ENCODE assay signal across 13 mouse cellular contexts in genomic region chr7:46650231-46650630, GRCm38 (mm10). TPM values are rescaled to one million over a fixed set of nuclear protein-coding genes. Genes with fewer than 3 reads are reported as not detected.
A peak's percentile ranks its signal among the peaks of the same experiment; 100 is the strongest.
DNase-seq lines count a peak whose midpoint lies in the region; ATAC-seq and TF ChIP-seq lines count a peak whose summit lies in the region.
"Not testable (repeated sequence)": the region's sequence is repeated elsewhere in the genome, so short reads cannot be mapped to it uniquely, and the experiment has no call there.
"Had no signal": no experiment of that assay in that cellular context is flagged by ENCODE, and none has a peak within 500 bp of the region (broad histone marks: within the 10 kb centered on the region; RNA-seq: fewer than 3 reads in every experiment).

No protein-coding gene starts in this region.

- ATAC-seq in hindbrain, embryonic 11.5 days (ENCODE audit: low FRiP score) = not testable (repeated sequence)
- peak; percentile 21; the same call in 1 of the 2 replicates for ATAC-seq in liver, postnatal 0 days

- H3K4me3 ChIP-seq in ES-E14 (ENCODE audit: insufficient read depth in 1 of 2, low read depth in 1 of 2, low read length in 2 of 2, poor library complexity in 1 of 2, severe bottlenecking in 1 of 2); hindbrain, embryonic 11.5 days (ENCODE audit: low read depth, low read length); liver, postnatal 0 days (ENCODE audit: low read depth, low read length): not testable (repeated sequence)

- not testable (repeated sequence) for H3K27ac ChIP-seq in ES-E14 (ENCODE audit: insufficient read depth, low read depth, low read length, poor library complexity, severe bottlenecking); hindbrain, embryonic 11.5 days (ENCODE audit: low read depth, low read length); liver, postnatal 0 days (ENCODE audit: low read depth)

- not testable (repeated sequence) for H3K4me1 ChIP-seq in ES-E14 (ENCODE audit: control insufficient read depth in 2 of 2, insufficient read depth in 2 of 2, low read length in 2 of 2, poor library complexity in 1 of 2); hindbrain, embryonic 11.5 days (replicated peaks; ENCODE audit: control insufficient read depth, insufficient read depth, low read length); liver, postnatal 0 days (ENCODE audit: insufficient read depth)

- H3K9me3 ChIP-seq in ES-E14 (ENCODE audit: control insufficient read depth, insufficient read depth, low read depth, low read length); hindbrain, embryonic 11.5 days (ENCODE audit: control insufficient read depth, low read length); liver, postnatal 0 days (ENCODE audit: low read length): not testable (repeated sequence)

- in situ Hi-C loops in ES-E14 (cut with MboI; ENCODE audit: low sequenced_read_pairs in 2 of 2, unreplicated experiment in 2 of 2) = not testable (repeated sequence)

- not testable (repeated sequence) for H3K9ac ChIP-seq in ES-E14 (ENCODE audit: insufficient read depth, low read depth, low read length, poor library complexity, severe bottlenecking); hindbrain, embryonic 11.5 days (ENCODE audit: low read depth, low read length); liver, postnatal 0 days (replicated peaks)

- not testable (repeated sequence) for H3K36me3 ChIP-seq in ES-E14 (ENCODE audit: control insufficient read depth, insufficient read depth, low read length, poor library complexity, severe bottlenecking); hindbrain, embryonic 11.5 days (ENCODE audit: control insufficient read depth, insufficient read depth, low read length); liver, postnatal 0 days (replicated peaks; ENCODE audit: insufficient read depth, low read length); splenic B cell, adult 2 months (ENCODE audit: control insufficient read depth, insufficient read depth, low read length, poor library complexity, severe bottlenecking)

- DNase-seq in 416B (ENCODE audit: low read depth) = peak; percentile 37
- DNase-seq in ES-E14 (ENCODE audit: low read depth, low spot score) = peak; percentile 28
- peak; percentile 46 for DNase-seq in ZHBTc4 (ENCODE audit: low read depth, low spot score)
- DNase-seq in embryo, embryonic 11 days = peak; percentile 61
- DNase-seq in hindbrain, embryonic 11.5 days (ENCODE audit: low spot score) = peak; percentile 17
- not testable (repeated sequence) for DNase-seq in liver, postnatal 0 days
- DNase-seq in splenic B cell, adult 2 months (ENCODE audit: low read depth, low spot score) = peak; percentile 18

- TF ChIP-seq EP300 in liver, postnatal 0 days (IDR thresholded peaks at IDR 0.05; ENCODE audit: low read depth) = not testable (repeated sequence)

- not testable (repeated sequence) for H3K27me3 ChIP-seq in hindbrain, embryonic 11.5 days (ENCODE audit: control insufficient read depth, insufficient read depth, low read length); liver, postnatal 0 days (ENCODE audit: insufficient read depth, low read length); splenic B cell, adult 2 months (ENCODE audit: control insufficient read depth, insufficient read depth, low read length, poor library complexity, severe bottlenecking)

- H3K4me2 ChIP-seq in hindbrain, embryonic 11.5 days (replicated peaks; ENCODE audit: low read depth, low read length); liver, postnatal 0 days (ENCODE audit: low read depth, low read length): not testable (repeated sequence)

- WGBS in hindbrain, embryonic 11.5 days = 50% methylated on average over 5 of the region's 5 CpGs
- WGBS in liver, postnatal 0 days (ENCODE audit: insufficient replicate concordance) = 38% methylated on average over 5 of the region's 5 CpGs

- not testable (repeated sequence) for TF ChIP-seq CTCF in liver, postnatal 0 days (IDR thresholded peaks at IDR 0.05; ENCODE audit: low read depth)

RNA-seq across cellular contexts. Expression of gene Sergef, which starts 10.6 kb away (rescaled TPM):
- 5.4 and 5.7 TPM in 2 replicates for total RNA-seq in ES-E14 (2012; rRNA removed)
- 14.4 and 16.0 TPM in 2 replicates for polyA plus RNA-seq in hindbrain, embryonic 11.5 days (2014; fragmentation: Nextera tagmentation; extraction: Ambion mirVana)
- 3.8 and 4.3 TPM in 2 replicates for polyA plus RNA-seq in liver, postnatal 0 days (2015; fragmentation: Nextera tagmentation; extraction: Ambion mirVana)

RNA-seq across cellular contexts. Expression of gene Tph1, which starts 22.1 kb away (rescaled TPM):
- total RNA-seq in ES-E14 (2012; rRNA removed) = 0.32 and 3.6 TPM in 2 replicates
- polyA plus RNA-seq in hindbrain, embryonic 11.5 days (2014; fragmentation: Nextera tagmentation; extraction: Ambion mirVana) = 0.61 TPM in 1 of 2 replicates, not detected in the other
- not detected in 2 replicates for polyA plus RNA-seq in liver, postnatal 0 days (2015; fragmentation: Nextera tagmentation; extraction: Ambion mirVana)
- total RNA-seq: adrenal gland, adult 2 months; adrenal gland, postnatal 25 days; heart, postnatal 36 days had no signal
- polyA plus RNA-seq: adrenal gland, adult 2 months; erythroblast, embryonic 14.5 days; forebrain, embryonic 10.5 days; heart, embryonic 13.5 days had no signal
